Mouse (Mus musculus) mature B cell (primary cell): ENCODE measurements around the gene Polr3b.

Source experiments
- in situ Hi-C: fragments of 300-500 bp; cut with MboI; formaldehyde crosslinking; loops from 2 replicates; pipeline ENCODE4 v1.14.3; 2019

The Polr3b gene

DNA sequence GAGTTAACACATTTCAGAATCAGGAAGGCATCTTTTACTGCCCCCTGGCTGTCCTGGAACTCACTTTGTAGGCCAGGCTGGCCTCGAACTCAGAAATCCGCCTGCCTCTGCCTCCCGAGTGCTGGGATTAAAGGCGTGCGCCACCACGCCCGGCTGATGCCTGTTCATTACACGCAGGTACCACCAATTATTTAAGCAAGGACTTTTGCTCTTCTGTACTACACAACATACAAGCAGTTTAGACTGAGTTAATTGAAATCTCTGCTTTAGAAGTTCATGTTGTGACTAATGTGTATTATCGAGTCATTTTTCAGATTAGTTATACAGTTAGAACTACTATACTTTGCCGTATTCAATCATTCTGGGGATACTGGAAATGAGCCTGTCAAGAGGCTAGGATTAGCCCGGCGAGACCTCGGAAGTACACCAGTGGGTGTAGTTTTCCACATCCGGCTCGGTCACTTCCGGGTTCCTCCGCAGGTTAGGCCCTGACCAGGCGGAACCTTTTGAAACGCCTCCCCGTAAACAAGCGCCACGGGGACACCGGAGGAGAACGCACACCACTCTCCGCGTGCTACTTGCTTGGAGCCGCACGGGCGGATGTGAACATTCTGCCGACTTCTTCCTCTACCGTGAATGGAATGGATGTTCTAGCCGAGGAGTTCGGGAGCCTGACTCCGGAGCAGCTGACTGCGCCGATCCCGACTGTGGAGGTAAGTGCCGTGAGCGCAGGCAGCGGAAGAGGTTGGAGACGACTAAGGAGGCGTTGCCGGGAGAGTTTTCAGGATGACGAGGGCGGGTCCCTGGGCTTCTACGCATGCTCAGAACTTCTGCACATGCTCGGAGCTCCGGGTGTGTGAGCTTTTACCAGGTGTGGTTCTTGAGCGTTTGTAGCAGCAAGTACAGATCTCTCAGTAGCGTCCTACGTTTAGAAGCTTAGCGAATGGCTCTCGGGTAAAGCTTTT lies at the start of gene Polr3b:
TSS of gene Polr3b (plus strand) at position 467 of the 965 bp plus-strand sequence.
- in situ Hi-C loops, result no loop called here

DNA sequence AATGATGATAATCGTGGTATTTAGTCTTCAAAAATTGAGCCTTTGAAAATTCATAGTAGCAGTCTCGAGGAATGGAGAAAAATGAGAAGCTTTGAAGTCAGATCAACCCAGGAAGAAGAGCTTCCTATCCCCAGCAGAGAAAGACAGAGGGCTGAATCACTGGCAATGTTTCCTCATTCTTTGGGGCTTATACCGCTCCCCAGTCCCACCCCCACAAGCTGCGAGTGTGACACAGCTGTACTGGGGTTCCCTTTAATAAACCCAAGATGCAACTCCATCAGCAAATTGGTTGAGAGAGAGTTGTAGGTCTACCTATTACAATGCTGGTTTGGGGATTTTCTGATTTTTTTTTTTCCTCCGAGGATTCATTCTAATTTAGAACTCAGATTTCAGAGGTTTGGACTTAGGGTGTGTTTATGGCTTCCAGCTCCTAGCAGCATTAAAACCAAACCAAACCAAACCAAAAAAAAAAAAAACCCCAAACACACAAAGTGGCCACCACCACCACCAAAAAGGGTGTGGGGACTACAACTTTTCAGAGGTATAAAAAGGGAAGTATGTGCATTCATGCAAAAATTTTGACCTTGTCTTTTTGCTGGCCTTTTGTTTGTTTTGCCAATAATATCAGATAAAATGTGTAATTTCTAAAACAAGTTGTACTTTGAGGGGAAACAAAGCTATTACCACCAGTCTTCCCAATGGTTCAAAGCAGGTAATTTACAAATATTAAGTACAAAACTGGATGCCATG lies 48.2 kb upstream of the Polr3b start:
- in situ Hi-C loops, result no loop called here

DNA sequence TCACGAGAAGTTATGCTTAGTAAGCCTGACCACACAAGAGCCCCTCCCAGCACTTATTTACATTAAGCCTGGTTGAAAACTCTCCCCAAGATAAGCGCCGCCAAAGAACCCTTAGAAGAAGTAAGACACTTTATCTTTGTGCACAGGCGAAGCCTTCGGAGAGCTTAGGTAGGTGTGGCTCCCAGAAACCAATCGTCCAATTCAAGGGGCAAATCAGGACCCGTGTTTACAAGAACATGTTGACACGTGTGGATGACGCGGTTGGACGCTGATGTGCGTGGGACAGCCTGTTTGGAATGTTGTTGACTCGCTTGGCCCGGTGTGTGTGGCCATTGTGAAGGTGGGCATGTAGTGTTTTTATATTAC lies 46.1 kb upstream of the Polr3b start:
- in situ Hi-C loops, result no loop called here

DNA sequence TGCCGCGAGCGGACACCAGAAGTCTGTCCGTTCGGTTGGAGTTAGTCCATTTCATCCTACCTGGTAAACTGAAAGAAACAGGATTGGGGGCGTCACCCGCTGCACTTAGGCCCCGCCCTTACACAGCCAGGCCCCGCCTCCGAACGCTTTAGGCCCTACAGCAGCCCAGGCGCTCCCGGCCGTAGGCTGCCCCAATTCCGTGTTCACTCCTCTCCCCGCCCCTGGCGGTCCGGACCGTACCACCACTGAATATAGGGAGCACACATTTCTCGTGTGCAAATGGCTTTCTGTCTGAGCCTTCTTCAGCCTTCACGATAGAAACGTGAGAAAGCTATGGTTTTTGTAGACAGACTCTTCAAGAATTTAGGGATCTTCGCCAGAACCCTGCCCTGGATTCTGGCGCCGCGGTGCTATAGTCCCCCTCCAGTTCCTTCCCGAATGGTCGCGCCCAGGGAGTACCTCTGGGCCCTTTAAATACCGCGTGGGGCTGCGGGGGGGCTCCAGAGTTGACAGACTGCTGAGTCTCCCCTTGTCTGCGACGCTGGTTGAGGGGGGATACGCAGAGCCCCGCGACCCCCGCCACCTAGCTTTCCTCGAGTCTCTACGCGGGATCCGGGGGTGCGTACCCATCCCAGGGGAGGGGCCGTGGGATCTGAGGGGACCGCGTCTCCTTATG lies 45.6 kb upstream of the Polr3b start, which contains the start of gene Tcp11l2:
TSS of gene Tcp11l2 (plus strand) at position 232 of the 676 bp plus-strand sequence.
- in situ Hi-C loops, result no loop called here

DNA sequence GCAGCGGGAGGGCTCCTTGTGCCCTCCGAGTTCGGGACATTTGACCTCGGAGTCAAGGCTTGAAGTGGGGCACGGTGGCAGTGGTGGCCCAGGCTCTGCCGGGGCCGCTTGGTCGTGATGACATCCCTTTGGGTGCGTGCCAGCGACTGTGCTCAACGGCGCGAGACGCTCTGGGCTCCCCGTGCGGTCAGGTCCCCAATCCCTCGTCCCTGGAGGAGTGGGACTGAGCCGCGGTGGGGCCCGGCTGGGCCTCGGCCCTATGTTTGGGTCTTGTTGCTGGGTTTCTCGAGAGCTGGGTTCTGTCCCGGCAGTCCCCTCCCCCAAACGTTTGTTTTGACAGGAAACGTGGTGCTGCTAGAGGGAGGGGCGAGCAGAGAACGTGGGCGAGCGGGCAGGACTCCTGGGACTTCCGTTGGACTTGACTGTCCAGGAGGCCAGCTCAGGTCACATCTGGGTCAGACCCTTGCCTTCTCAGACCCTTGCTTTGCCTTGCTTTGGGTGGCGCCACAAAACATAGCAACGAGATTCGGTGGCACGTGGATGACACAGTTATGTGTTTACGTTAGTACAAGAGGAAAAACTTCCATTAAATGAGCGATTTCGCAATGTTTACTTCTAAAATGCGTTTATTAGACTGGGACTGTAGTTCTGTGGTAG lies 44.9 kb upstream of the Polr3b start:
- in situ Hi-C loops, result no loop called here

DNA sequence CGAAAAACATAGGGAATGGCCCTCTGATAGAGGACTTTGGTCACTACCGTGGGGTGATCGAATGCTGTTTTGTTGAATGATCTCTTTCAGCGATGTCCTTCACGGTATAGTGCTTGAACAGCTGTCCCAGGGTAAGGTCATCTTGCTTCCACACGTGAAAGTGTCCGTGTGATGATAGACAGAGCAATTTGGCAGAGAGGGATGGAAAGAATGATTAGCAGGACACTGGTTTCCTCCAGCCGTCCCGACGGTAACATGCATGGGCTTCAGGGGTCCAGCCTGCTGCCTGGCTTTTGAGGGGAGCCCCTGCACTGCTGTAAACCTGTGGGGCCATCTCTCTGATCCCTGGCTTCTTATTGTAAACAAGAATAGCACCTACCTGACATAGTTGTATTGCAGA lies 43.4 kb upstream of the Polr3b start:
- in situ Hi-C loops, result no loop called here

DNA sequence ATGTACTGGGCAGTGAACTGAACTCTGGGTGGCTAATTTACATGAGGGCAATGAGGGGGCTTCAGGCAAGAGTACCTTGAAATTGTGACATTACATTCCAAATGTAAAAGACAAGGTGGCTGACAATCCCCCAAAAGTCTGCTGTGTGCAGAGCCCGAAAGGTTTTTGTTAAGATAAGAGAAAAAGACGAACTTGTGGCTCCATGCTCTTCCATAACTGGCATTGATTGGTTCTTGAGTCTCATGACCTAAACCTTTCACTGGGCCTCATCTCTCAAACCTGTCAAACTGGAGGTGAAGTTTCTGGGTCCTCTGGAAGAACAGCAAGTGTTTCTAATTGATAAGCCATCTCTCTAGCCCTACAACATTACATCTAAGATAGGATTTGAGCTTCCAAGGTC lies 42.6 kb upstream of the Polr3b start:
- in situ Hi-C loops, result no loop called here

DNA sequence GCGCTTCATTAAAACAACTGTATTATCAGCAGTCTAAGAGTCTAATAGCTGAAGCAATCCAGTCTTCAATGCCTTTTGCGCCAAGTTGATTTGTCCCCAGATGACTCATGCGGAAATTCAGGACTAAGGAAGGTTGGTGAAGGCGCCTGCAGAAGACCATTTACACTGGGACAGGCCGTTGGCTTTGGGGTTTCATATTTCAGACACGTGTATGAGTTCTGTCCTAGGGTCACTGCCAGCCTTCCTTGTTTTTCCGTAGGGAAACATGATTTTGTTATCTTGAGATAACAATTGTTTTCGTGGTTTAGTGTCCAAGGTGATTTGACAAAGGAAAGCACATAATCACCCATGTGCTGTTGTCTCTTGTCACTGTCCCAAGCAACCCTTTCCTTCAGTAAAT lies 40.9 kb upstream of the Polr3b start:
- in situ Hi-C loops, result no loop called here

DNA sequence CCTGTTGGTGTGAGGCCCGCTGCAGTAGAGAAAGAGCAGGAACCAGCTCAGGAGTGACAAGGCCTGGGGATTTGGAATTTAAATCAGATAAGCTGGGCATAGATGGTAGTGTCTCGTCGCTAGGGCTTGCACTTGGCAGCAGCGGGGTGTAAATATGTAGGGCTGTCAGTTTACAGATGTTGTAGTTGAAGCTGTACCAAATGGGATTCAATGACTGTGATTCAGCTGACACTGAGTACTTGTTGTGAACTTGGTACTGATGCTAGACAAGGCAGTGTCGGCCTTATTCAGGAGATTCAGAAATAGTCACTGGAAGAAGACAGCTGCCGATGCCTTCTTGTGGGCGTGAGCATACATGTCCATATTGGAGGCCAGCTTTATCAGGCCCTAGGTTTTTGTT lies 39.9 kb upstream of the Polr3b start:
- in situ Hi-C loops, result no loop called here

DNA sequence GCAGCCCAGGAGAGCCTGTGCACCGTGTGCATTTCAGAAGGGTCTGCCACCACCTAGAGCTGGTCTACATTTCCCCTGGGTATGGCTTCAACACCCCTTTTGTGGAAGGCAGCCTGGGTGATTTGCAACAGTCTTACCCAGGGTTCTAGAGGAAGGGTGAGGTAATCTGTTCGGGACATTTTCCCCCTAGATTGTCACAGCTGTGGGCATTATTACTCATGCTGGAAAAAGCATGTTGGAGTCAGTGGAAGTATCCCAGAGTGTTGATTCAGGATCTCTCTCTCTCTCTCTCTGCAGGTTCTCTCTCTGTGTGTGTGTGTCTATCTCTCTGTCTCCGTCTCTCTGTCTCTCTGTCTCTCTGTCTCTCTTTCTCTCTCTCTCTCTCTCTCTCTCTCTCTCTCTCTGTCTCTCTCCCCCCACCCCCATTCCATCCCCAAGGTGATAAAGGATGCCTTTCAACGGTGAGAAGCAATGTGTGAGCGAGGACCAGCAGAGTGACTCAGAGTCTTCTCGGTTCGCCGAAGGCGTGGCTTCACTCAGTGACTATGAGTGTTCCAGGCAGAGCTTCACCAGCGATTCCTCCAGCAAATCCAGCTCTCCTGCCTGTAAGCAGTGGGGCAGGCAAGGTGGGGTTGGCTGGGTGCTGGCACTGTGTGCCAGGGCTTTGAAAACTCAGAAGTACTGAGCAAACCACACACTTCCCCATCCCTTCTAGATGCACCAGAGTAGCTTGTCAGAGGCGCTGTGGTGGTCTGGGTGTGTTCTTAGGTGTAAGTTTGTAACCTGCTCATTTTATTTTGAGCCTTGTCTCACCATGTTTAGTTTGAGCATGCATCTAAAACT lies 37.4 kb upstream of the Polr3b start:
- in situ Hi-C loops, result no loop called here

DNA sequence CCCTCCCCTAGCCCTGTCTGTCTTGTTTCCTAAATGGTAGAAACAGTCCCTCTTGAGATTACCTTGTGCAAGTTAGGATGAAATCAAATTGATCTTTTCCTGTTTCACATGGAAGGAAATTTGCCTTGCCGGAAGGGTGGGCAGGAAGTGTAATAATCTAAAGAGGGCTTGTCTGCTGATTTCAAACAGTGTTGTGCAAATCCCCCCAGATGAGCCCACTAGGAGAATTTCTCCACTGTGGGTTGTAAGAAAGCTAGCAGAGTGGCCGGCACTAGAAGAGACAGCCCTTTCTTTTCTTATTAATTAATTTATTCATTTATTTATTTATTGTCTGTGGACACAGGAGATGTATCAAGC lies 36.8 kb upstream of the Polr3b start:
- in situ Hi-C loops, result no loop called here

DNA sequence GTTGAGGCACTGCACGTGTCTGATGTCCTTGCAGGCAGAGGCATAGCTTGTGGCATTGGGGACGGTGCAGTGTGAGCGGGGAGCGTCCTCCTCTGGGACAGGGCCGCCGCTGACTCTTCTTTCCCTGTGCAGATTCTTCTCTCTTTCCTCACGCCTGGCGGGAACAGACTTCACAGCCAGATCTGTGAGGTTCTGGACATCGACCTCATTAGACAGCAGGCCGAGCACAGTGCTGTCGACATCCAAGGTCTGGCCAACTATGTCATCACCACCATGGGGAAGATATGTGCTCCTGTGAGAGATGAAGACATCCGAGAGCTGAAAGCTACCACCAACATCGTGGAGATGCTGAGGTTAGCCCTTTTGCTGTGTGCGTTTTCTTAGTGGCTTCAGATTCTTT lies 31.1 kb upstream of the Polr3b start:
- in situ Hi-C loops, result no loop called here

DNA sequence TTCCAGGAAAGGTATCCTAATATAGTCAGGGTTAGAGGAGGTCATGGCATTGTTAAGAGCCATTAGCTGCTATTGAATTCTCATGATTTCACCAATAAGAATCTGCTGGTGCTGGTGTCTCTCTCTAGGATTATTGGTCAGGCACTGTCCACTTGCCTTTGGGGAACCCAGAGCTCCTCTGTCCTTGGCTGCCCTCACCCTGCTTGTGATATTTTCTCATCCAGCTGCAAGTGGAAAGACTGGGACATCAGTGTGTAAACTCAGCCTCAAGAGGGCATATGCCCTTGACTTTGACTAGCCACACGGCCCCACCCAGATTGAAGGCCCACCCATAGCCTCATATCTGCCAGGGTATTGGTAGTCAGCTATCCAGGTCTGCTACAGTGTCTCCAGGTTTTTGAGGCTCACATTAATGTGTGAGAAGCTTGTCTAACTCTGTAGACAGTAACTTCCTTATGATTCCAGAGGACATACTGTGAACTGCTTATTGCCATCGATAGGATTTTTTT lies 30.4 kb upstream of the Polr3b start:
- in situ Hi-C loops, result no loop called here

DNA sequence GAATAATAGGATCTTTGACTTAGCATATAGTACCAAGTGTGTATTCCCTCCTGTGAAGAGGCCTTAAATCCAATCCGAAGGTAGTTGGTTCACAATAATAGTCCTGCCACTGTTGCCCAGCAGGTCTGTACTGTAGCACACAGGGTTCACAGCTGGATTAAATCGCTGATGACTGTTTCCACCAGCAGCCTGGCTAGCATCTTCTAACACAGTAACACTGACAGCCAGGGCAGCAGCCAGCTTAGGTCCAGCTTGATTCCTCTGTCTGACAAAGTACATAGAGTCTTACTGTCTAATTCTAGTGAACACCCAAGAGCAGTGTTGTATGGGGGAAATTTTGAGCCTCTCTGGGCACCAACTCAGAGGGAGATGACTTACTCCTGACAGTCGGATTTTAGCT lies 29.3 kb upstream of the Polr3b start:
- in situ Hi-C loops, result no loop called here

DNA sequence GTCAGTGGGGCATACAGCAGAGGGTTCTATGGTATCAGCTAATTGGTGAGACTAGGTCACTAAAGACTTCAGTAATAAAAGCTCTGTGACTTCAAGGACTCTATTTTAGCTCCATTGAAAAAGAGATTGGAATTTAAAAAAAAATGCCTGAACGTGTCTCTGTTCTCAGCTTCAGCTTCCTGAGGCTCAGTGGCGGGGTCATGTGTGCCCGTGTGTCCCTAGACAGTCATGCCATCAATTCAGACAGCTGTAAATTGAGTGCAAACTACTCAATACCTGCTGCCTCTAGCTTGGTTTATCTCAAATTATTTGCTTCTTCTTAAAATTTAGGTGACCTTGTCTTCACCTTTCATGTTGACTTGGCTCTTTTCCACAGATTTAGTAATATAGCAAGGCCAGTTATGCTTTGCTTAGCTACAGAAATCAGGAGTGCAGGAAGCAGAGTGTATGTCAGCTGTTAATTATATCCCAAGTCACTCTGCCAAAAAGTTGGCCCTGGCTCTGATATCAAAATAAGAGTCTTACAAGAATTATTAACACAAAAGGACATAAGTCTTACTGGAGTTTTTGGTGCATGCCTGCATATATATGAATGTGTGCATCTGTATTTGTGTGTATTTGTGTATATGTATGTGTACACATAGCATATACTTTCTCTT lies 24.8 kb upstream of the Polr3b start:
- in situ Hi-C loops, result no loop called here

DNA sequence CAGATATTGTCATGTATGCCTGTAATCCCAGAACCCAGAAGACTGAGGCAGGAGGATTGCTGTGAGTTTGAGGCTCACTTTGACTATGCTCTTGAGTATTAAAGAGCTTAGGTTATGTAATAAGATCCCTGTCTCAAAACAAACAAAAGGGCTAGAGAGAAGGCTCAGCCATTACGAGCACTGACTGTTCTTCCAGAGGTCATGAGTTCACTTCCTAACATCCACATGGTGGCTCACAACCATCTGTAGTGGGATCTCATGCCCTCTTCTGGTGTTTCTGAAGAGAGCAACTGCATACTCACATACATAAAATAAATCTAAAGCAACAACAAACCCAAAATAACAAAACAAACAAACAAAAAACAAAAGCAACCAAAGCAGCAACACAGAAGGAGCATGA lies 23.9 kb upstream of the Polr3b start:
- in situ Hi-C loops, result no loop called here

DNA sequence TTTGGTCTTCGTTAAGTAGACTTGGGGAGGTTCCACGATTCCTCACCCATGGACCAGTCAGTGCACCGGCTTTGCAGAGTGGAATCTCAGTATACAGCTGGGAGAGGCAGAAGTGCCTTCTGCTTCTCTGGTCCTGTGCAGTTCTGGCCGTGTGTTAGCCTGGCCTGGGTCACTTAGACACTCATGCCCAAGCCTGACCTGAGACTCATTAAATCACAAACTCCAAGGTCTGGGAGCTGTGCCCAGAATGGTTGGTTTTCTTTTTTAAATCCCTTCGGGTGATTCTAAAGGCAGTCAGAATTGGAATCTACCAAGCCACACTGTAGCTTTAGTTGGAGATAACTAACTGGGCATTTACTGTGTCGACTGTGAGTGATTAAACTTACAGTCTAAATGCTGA lies 22.0 kb upstream of the Polr3b start:
- in situ Hi-C loops, result no loop called here

DNA sequence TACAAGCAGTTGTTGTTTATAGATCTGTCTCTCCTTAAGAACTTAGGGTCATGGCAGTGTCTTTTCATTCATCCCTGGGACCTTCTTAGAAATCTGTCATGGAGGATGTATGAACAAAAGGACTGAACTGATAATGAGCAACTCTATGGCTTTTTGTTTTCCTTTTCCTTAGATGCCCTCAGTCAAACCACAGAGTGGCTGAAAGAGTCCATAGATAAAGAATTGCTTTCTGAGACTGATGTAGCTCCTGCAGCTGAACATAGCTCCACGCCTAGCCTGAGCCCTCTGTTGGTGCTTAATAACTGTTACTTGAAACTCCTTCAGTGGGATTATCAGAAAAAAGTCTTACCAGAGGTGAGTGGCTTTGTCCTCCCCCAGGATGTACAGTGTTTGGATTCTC lies 17.8 kb upstream of the Polr3b start:
- in situ Hi-C loops, result no loop called here

DNA sequence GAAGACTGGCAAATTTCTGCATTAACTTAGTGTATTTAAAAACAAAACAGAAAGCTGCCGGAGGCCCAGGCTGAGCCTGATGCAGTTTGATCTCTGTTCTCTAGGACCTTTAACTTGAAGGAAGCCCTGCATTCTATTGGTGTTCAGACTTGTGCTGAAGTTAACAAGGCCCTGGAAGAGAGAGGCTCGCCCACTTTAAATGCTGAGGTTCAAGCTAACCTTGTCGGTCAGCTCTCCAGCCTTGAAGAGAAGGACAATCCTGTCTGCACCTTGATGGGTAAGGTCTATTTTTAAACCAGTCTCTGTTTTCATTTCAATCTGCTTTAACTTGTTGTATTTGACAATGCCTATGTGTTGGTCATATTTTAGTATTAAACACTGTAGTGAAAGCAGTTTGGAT lies 13.7 kb upstream of the Polr3b start:
- in situ Hi-C loops, result no loop called here

DNA sequence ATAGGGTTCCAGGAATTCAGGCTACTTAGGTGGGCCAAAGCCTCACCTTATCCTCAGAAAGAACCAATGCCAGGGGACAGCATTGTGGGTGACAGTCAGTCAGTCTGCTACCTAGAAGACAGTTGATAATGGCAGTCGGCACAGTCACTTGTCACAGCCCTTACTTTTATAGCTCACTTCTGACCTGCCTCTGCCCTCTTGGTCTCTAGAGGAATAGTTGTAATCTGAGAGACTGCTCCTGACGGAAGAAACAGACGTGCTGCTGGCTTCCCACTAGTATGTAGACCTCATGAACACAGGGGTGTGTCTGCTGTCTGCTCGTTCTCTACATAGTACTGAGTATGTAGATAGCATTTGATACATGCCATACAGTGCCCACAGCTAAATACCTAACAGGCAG lies 11.8 kb upstream of the Polr3b start:
- in situ Hi-C loops, result no loop called here
